20 mouse cellular contexts compared by ENCODE assay signal in the genomic region with DNA sequence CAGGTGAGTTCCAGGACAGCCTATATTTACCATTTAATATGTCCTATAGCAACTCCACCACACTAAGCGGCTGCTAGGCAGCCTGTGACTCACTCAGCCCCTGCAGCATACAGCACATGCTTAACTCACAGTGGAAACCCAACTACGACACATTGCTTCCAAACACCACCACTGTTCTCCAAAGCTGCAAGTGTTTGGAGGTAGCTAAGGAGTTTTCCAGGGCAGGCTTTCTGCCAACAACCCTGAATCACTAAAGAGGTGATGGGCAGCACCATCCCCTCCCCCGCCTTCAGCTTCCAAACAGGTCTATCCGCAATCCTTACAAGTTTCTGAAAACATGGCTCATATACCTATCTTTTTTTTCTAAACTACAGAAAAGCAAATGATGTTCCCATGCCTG. TPM values are rescaled to one million over a fixed set of nuclear protein-coding genes. Genes with fewer than 3 reads are reported as not detected.
DNase-seq lines count a peak whose midpoint lies in the region; ATAC-seq and TF ChIP-seq lines count a peak whose summit lies in the region.
"Had no signal": no experiment of that assay in that cellular context is flagged by ENCODE, and none has a peak within 500 bp of the region (broad histone marks: within the 10 kb centered on the region; RNA-seq: fewer than 3 reads in every experiment).

No protein-coding gene starts in this region.

- no peak for TF ChIP-seq EP300 in stomach, postnatal 0 days (optimal IDR thresholded peaks at IDR 0.05)

- WGBS in stomach, postnatal 0 days, result 68% methylated on average over 4 of the region's 4 CpGs
- 89% methylated on average over 4 of the region's 4 CpGs for WGBS in neural tube, embryonic 15.5 days

- no peak overlapping the region for H3K4me3 ChIP-seq in stomach, postnatal 0 days (ENCODE audit: low read depth, low read length)
- H3K4me3 ChIP-seq in neural tube, embryonic 15.5 days (replicated peaks), result no peak overlapping the region
- H3K4me3 ChIP-seq: myocyte had no signal

- H3K9ac ChIP-seq in stomach, postnatal 0 days (ENCODE audit: low read length), result no peak overlapping the region
- no peak overlapping the region for H3K9ac ChIP-seq in neural tube, embryonic 15.5 days (replicated peaks)

- intact Hi-C loops in left cerebral cortex, postnatal 10 days (cut with DNase I), result no loop called here

- H3K36me3 ChIP-seq in stomach, postnatal 0 days (ENCODE audit: control insufficient read depth, insufficient read depth, low read length), result no peaks in the 10 kb centered on the region
- H3K36me3 ChIP-seq in neural tube, embryonic 15.5 days, result no peaks in the 10 kb centered on the region
- H3K36me3 ChIP-seq: G1E had no signal

- no peaks in the 10 kb centered on the region for H3K9me3 ChIP-seq in stomach, postnatal 0 days (ENCODE audit: control insufficient read depth, low read length)
- H3K9me3 ChIP-seq in neural tube, embryonic 15.5 days (replicated peaks), result no peaks in the 10 kb centered on the region
- H3K9me3 ChIP-seq: G1E had no signal

- H3K27me3 ChIP-seq in stomach, postnatal 0 days (ENCODE audit: control insufficient read depth, insufficient read depth, low read length), result no peaks in the 10 kb centered on the region
- no peaks in the 10 kb centered on the region for H3K27me3 ChIP-seq in neural tube, embryonic 15.5 days (replicated peaks)

- H3K4me1 ChIP-seq in stomach, postnatal 0 days (replicated peaks; ENCODE audit: control insufficient read depth, insufficient read depth), result peaks cover 15% of the 10 kb centered on the region
- peaks cover 48% of the 10 kb centered on the region for H3K4me1 ChIP-seq in neural tube, embryonic 15.5 days

- peak; percentile 44 to 63 for DNase-seq in left cerebral cortex, adult 18-20 months (ENCODE audit: low spot score in 2 of 2)
- no peak for DNase-seq in left cerebral cortex, postnatal 10 days (ENCODE audit: extremely low spot score in 1 of 2, low spot score in 2 of 2)
- DNase-seq in right cerebral cortex, postnatal 25 days, result peak; percentile 58
- no peak for DNase-seq in right cerebral cortex, postnatal 4 days
- DNase-seq in brain, adult 2 months (ENCODE audit: low read depth, low spot score), result peak; percentile 66
- peak; percentile 35 for DNase-seq in stomach, postnatal 0 days (ENCODE audit: low spot score)
- DNase-seq: cerebellum, postnatal 10 days; embryo, embryonic 11 days; gastrocnemius, postnatal 10 days; heart, adult 18-20 months; heart, postnatal 4 days; kidney, adult 8-10 months; midbrain, embryonic 14.5 days; thymus, postnatal 14 days had no signal

- H3K27ac ChIP-seq in stomach, postnatal 0 days (replicated peaks), result peak overlapping the region; percentile 49
- no peak overlapping the region for H3K27ac ChIP-seq in neural tube, embryonic 15.5 days (replicated peaks)

- ATAC-seq in stomach, postnatal 0 days (ENCODE audit: low FRiP score, low TSS enrichment), result peak; percentile 24; the same call in 1 of the 2 replicates
- ATAC-seq in neural tube, embryonic 15.5 days (ENCODE audit: low FRiP score), result no peak
- ATAC-seq: CD4-positive, CD25-positive, alpha-beta regulatory T cell, adult 4 months; forebrain, embryonic 16.5 days; hindbrain, embryonic 16.5 days had no signal

- no peak overlapping the region for H3K4me2 ChIP-seq in stomach, postnatal 0 days (replicated peaks; ENCODE audit: low read depth)
- H3K4me2 ChIP-seq in neural tube, embryonic 15.5 days, result no peak overlapping the region

- no peak for TF ChIP-seq CTCF in stomach, postnatal 0 days (IDR thresholded peaks at IDR 0.05; ENCODE audit: low read depth)

RNA-seq across cellular contexts. Expression of a gene that starts 15.8 kb away (rescaled TPM):
- total RNA-seq in left cerebral cortex, adult 18-20 months (2021), result 10 to 100 TPM; 37.9 to 38.7 TPM
- total RNA-seq in left cerebral cortex, postnatal 10 days (2021), result 10 to 100 TPM; 39.4 to 40.2 TPM
- 11.2 and 11.6 TPM in 2 replicates for polyA plus RNA-seq in stomach, postnatal 0 days (2015; fragmentation: Nextera tagmentation; extraction: Ambion mirVana)
- polyA plus RNA-seq in neural tube, embryonic 15.5 days (2015; fragmentation: Nextera tagmentation; extraction: Ambion mirVana), result 22.4 and 23.7 TPM in 2 replicates

Comparison
In these comparisons a context has a peak if more than half of its experiments do, and no peak if none do; other contexts are left out.
1. DNase-seq: peak in left cerebral cortex, adult 18-20 months (2 of 2), right cerebral cortex, postnatal 25 days (single experiment), brain, adult 2 months (single experiment) and stomach, postnatal 0 days (single experiment); none in left cerebral cortex, postnatal 10 days (0 of 2) and right cerebral cortex, postnatal 4 days (single experiment).